Mouse (Mus musculus) E14TG2a.4 (cell line): Measurements from ENCODE around the gene Me3.

Experiments used
- CTCF ChIP-seq: conservative IDR thresholded peaks from 2 replicates; pipeline ENCODE4 v1.5.1; 2014; ENCODE audit warnings: low read length
- NANOG ChIP-seq: IDR thresholded peaks from 2 replicates; pipeline ENCODE4 v1.6.1; 2014; ENCODE audit warnings: borderline replicate concordance, low read length, mixed read lengths
- POU5F1 ChIP-seq: IDR thresholded peaks from 2 replicates; pipeline ENCODE4 v1.6.1; 2014; ENCODE audit warnings: low read length, borderline replicate concordance

- no peak for TF ChIP-seq CTCF
- TF ChIP-seq POU5F1: no peak
- no peak for TF ChIP-seq NANOG
These were observed 210.9 kb downstream of the Me3 start for GRCm38 (mm10) chr7:89843121-89843520.
